Mouse (Mus musculus) stomach, postnatal 0 days (tissue): ENCODE data around the gene Nop16.

Experiments used
- CTCF ChIP-seq: IDR thresholded peaks from 2 replicates; pipeline ENCODE4 v1.5.1; 2016; ENCODE audit warnings: antibody characterized with exemption, low read depth, mild to moderate bottlenecking, moderate library complexity
- EP300 ChIP-seq: optimal IDR thresholded peaks from 2 replicates; pipeline ENCODE3; 2016; ENCODE audit warnings: antibody characterized with exemption

DNA sequence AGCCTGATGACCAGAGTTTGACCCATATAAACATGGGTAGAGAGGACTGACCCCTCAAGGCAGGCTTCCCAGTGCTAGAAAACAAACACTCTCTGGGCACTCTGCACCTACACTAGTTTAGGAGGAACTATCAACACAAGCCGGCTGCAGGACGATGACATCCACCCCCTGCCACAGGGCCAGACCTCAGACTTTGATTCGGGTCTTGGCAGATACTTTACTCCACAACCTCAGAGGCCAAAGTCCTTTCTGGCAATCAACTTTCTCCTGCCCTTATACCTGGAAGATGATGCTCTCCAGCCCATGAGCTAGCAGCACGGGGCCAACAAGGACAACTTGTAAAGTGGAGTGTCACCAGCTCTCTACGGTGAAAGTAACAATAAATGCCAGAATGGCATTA, 7.0 kb downstream of the Nop16 start:
- no peak for TF ChIP-seq CTCF
- TF ChIP-seq EP300 = no peak
